Mouse (Mus musculus): ENCODE measurements around the gene Stkld1.
"Not testable (repeated sequence)": the region's sequence is repeated elsewhere in the genome, so short reads cannot be mapped to it uniquely, and the experiment has no call there.

The Stkld1 gene

DNA sequence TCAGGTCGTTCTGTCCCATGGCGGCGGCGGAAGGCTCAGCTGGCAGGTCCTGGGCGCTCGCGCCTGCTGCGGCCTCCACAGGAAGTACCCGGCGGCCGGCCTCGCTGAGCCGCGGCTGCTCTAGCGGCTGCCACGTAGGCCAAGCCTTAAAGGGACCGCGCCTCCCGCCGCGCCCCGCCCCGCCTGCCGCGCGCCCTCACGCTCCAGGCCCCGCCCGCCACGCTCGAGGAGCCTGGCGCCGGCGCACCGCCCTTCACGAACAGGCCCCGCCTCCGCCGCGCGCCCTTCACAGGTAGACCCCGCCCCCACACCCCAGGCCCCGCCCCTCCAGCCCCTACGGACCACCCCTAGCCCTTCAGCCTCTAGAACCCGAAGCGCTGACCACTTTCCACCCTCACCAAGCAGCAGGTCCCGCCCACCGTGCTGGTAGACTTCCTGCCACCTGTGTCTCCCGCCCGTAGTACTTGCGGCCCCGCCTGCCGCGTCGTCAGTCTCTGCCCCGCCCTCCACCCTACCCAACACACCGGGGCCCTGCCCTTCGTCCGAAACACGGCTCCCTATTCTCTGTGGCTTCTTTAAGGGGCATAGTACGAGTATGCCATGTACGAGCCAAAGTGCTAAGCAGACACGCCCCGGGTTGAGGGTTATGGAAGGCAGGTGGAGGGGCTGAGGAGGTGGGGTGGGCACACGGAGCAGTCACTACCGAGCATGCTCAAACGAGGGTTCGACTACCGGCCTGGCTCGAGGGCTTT is at the start of gene Stkld1, which contains the start of gene Surf4:
TSS of gene Stkld1 (plus strand) at position 744 of the 752 bp plus-strand sequence.
TSS of gene Surf4 (minus strand) at position 625 of the 752 bp plus-strand sequence.
- DNase-seq (ENCODE audit: extremely low read depth, low read depth, low spot score) = no peak

GRCm38 (mm10) chr2:26885541-26885940 is 48.3 kb upstream of the Stkld1 start:
- DNase-seq (ENCODE audit: extremely low read depth, low read depth, low spot score) = not testable (repeated sequence)

GRCm38 (mm10) chr2:26886170-26886569 is 47.7 kb upstream of the Stkld1 start:
- DNase-seq (ENCODE audit: extremely low read depth, low read depth, low spot score) = not testable (repeated sequence)

DNA sequence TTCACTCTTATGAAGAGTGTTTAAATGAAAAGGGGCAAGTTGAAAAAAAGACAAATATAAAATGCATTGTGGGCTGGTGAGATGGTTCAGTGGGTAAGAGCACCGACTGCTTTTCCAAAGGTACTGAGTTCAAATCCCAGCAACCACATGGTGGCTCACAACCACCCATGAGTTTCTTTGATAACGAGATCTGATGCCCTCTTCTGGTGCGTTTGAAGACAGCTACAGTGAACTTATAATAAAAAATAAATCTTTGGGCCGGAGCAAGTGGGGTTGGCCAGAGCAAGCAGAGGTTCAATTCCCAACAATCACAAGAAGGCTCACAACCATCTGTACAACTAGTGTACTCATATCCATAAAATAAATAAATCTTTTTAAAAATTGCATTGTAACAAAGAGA is 37.9 kb upstream of the Stkld1 start:
- no peak for DNase-seq (ENCODE audit: extremely low read depth, low read depth, low spot score)

DNA sequence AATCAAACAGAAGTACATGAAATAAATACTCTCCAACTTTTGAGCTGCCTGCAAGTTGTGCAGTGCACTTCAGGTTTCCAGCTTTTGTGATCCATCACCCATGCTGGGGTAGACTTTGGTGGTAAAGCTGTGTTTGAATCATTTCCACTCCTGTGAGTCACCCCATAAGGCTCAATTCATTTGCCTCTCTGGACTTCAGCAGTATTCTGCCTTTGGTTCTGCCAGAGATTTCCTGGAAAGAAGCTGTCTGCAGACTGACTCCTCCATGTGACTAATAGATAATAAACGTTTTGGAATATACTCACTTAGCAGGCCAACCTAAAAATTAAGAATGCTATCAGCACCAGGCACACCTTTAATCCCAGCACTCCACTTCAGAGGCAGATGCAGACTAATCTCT is 33.1 kb upstream of the Stkld1 start:
- no peak for DNase-seq (ENCODE audit: extremely low read depth, low read depth, low spot score)

- no peak for DNase-seq (ENCODE audit: extremely low read depth, low read depth, low spot score)
These were observed 31.9 kb upstream of the Stkld1 start for GRCm38 (mm10) chr2:26901834-26902400.

DNA sequence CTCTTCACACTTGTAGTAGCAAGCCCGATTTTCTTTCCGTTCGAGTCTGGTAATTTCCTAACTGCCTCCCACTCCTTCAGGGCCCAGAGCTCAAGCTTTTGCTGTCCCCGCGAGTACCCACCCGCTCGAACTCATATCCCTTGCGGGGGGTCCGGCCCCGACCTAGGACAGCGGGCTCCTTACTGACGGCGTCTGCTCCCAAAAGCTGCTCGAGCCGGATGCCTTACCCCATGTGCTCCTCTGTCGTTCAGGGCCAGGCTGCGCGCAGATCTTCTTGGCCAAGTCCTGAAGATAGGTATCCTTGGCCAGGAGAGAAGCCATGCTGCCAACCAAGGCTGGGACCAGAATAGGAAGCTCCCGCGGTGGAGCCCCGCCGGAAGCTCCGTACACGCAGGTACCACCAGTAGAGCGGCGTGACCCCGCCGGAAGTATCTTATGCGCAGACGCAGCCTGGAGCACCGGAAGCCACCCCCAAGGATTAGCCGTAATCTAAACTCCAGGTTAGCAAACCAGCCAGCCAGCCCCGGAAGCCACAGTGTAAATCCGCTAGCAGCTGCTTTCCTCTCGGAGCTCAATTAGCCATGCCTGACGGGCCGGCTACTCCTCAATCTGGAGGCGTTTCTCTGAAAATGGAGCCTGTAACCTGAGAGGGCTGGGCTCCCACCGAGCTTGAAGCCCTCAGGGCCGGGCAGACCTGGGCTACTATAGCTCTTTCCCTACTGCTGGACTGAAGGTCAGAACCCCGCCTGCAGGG is 31.2 kb upstream of the Stkld1 start, which contains the start of gene Surf6:
TSS of gene Surf6 (minus strand) at position 413 of the 754 bp plus-strand sequence.
- DNase-seq (ENCODE audit: extremely low read depth, low read depth, low spot score) = peak; percentile 73

DNA sequence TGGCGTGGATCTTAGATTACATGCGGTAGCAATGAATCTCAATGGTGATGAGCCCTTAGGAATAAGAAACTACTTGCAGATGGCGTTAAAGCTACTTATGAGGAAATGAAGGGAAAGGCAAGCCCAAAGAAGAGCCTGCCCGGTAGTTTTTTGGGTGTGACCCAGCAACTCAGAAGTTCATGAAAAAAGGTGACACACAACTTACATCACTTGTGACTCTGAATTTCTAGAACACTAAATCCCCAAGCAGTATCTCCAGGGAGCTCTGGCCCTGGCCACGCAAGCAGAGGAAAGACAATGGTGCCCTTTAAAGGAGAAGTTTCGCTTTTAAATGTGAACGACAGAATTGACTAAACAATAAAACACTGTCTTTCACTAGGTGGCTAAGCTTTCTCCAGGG is 30.5 kb upstream of the Stkld1 start:
- DNase-seq (ENCODE audit: extremely low read depth, low read depth, low spot score) = no peak

- no peak for DNase-seq (ENCODE audit: extremely low read depth, low read depth, low spot score)
These were observed 27.9 kb upstream of the Stkld1 start for GRCm38 (mm10) chr2:26905936-26906335.

DNA sequence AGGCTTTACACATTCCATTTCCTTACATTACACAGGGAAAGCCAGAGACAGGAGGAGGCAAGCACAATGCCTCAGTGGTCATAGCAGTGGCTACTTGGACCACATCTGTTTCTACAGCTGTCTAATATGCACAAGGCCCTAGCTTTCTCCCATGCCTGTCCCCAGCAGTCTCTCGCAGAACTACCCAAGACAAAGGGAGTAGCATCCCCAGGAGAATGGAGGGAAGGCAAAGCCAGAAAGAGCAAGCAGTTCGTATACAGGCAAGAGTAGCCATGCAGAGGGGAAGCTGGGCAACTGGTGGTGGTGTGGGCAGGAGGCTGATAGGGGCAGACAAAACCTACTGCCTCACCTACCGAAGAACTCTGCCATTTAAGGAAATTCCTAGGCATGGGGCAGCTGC is 27.4 kb upstream of the Stkld1 start:
- DNase-seq (ENCODE audit: extremely low read depth, low read depth, low spot score) = no peak

GRCm38 (mm10) chr2:26907109-26907508 is 26.7 kb upstream of the Stkld1 start:
- DNase-seq (ENCODE audit: extremely low read depth, low read depth, low spot score) = no peak

DNA sequence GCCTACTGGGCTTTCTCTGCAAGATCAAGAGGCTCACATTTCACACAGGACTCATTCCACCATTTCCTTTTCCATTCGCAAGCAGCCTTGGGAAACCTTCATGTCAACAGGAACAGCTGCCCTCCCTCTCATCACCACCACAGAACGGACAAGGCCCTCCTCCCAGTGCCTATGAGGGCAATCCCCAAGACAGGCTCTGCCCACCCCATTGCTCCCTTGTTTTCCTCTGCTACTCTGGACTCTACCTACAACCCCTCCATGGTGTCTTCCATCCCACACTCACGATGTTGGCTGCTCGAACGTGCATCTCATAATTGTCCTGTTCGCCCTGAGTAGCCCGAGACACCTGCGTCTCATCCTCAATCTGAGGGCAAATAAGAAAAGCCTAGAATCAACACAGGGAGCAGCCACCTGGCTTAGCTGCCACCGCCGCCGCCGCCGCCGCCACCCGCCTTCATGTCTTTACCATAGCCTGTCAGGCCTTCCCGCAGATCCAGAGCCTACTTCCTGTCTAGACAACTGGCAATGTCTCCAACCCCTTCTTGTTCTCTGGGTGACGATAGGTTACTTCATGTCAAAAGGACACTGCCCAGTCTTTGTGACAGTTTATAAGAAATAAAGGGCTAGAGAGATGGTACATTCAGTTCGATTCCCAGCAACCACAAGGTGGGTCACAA is 25.0 kb upstream of the Stkld1 start:
- DNase-seq (ENCODE audit: extremely low read depth, low read depth, low spot score) = no peak

GRCm38 (mm10) chr2:26909387-26909784 is 24.5 kb upstream of the Stkld1 start:
- DNase-seq (ENCODE audit: extremely low read depth, low read depth, low spot score) = no peak

GRCm38 (mm10) chr2:26910124-26910993 is 23.5 kb upstream of the Stkld1 start, which contains the start of the genes Med22 and Rpl7a:
Med22 (minus strand) TSS chr2:26910677.
Rpl7a (plus strand) TSS chr2:26910764.
- DNase-seq (ENCODE audit: extremely low read depth, low read depth, low spot score) = no peak

DNA sequence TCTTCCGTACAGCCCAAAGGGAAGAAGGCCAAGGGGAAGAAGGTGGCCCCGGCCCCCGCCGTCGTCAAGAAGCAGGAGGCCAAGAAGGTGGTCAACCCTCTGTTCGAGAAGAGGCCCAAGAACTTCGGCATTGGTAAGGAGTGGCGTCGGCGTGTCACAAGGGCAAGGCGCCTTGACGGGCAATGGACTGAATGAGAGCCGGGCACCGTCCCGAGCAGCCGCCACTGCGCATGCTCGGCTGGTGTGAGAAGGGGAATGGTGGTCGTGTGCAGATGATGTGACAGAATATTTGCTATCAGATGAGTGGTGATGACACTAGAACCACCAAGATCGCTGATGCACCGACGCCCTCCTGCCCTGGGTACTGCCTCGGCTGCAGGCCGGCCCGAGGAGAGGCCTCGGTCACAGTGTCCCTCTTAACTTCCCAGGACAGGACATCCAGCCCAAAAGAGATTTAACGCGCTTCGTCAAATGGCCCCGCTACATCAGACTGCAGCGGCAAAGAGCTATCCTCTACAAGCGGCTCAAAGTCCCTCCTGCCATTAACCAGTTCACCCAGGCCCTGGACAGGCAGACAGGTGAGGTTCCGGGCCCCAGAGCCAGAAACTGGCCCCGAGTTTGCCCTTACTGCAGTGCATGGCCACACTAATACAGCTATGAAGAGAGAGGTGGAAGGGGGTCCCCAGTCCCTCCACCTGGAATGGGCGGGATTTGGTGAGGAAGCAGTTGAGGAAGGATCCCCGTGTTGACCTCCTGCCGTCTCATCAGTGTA is 22.7 kb upstream of the Stkld1 start:
- no peak for DNase-seq (ENCODE audit: extremely low read depth, low read depth, low spot score)

DNA sequence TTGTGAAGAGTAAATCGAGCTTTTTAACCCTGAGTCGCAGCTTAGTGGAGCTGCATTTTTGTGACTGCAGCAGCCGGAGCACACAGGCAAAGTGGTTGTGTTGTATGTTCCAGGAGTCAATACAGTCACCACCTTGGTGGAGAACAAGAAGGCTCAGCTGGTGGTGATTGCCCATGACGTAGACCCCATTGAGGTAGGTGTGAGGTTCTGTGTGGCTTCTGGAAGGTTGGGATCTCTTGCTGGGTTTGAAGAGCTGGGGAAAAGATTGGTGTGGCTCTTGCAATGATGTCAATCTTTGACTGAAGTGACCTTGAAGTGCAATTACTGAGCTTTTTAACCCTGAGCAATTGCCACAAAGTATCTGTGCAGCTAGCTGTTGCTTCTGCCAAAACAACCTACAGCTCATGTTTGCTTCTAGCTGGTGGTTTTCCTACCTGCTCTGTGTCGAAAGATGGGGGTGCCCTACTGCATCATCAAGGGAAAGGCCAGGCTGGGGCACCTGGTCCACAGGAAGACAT is 21.5 kb upstream of the Stkld1 start:
- DNase-seq (ENCODE audit: extremely low read depth, low read depth, low spot score) = no peak

- no peak for DNase-seq (ENCODE audit: extremely low read depth, low read depth, low spot score)
These were observed 20.3 kb upstream of the Stkld1 start for GRCm38 (mm10) chr2:26913416-26914147.

GRCm38 (mm10) chr2:26914148-26914941 is 19.5 kb upstream of the Stkld1 start:
- DNase-seq (ENCODE audit: extremely low read depth, low read depth, low spot score) = no peak

All from fat pad, adult 2 months (tissue).